Mouse (Mus musculus): ENCODE results near the gene Mdga1. TPM values are rescaled to one million over a fixed set of nuclear protein-coding genes. Genes with fewer than 3 reads are reported as not detected.

The Mdga1 gene
- polyA plus RNA-seq, 1 experiment from 2014 or later = 2.1 TPM

- H3K9me3 ChIP-seq (replicated peaks; ENCODE audit: control insufficient read depth, low read length) = no peaks in the 10 kb centered on the region
- DNase-seq (ENCODE audit: low spot score) = no peak
- no peak for ATAC-seq (replicated peaks; ENCODE audit: insufficient number of reproducible peaks, low FRiP score, low TSS enrichment, low read depth)
- no peak overlapping the region for H3K27ac ChIP-seq (replicated peaks; ENCODE audit: low read depth, low read length)
- no peak overlapping the region for H3K9ac ChIP-seq (replicated peaks; ENCODE audit: low read length)
- WGBS = 68% methylated on average over 4 of the region's 4 CpGs
- no peak overlapping the region for H3K4me2 ChIP-seq (ENCODE audit: low read depth, low read length)
- no peaks in the 10 kb centered on the region for H3K27me3 ChIP-seq (ENCODE audit: control insufficient read depth, insufficient read depth, low read length)
- no peak overlapping the region for H3K4me3 ChIP-seq (ENCODE audit: low read depth, low read length)
- no peaks in the 10 kb centered on the region for H3K4me1 ChIP-seq (ENCODE audit: control insufficient read depth, insufficient read depth, low read length)
- no peaks in the 10 kb centered on the region for H3K36me3 ChIP-seq (replicated peaks; ENCODE audit: control insufficient read depth, insufficient read depth, low read depth, low read length)
Measured at GRCm38 (mm10) chr17:29979020-29979419, 9.1 kb upstream of the Mdga1 start.

- Histone ChIP-seq H3K9me3 (replicated peaks; ENCODE audit: control insufficient read depth, low read length) (no peaks in the 10 kb centered on the region), H3K4me1 (ENCODE audit: control insufficient read depth, insufficient read depth, low read length) (peaks cover 2% of the 10 kb centered on the region; the same call in 1 of the 2 replicates), H3K9ac (replicated peaks; ENCODE audit: low read length) (no peak overlapping the region), H3K27me3 (ENCODE audit: control insufficient read depth, insufficient read depth, low read length) (no peaks in the 10 kb centered on the region), H3K4me3 (ENCODE audit: low read depth, low read length) (no peak overlapping the region), H3K36me3 (replicated peaks; ENCODE audit: control insufficient read depth, insufficient read depth, low read depth, low read length) (no peaks in the 10 kb centered on the region), H3K4me2 (ENCODE audit: low read depth, low read length) (no peak overlapping the region), H3K27ac (replicated peaks; ENCODE audit: low read depth, low read length) (no peak overlapping the region)
- WGBS = 6% methylated on average over 8 of the region's 8 CpGs
- ATAC-seq (replicated peaks; ENCODE audit: insufficient number of reproducible peaks, low FRiP score, low TSS enrichment, low read depth) (peak; percentile 61; the same call in 1 of the 2 replicates), DNase-seq (ENCODE audit: low spot score) (peak; percentile 89)
Measured at GRCm38 (mm10) chr17:29975731-29976130, 5.8 kb upstream of the Mdga1 start.

GRCm38 (mm10) chr17:29973226-29973625 is 3.3 kb upstream of the Mdga1 start:
- WGBS = 94% methylated on average over 7 of the region's 7 CpGs
- no peak for ATAC-seq (replicated peaks; ENCODE audit: insufficient number of reproducible peaks, low FRiP score, low TSS enrichment, low read depth)
- DNase-seq (ENCODE audit: low spot score) = no peak
- no peak overlapping the region for H3K4me3 ChIP-seq (ENCODE audit: low read depth, low read length)
- H3K4me2 ChIP-seq (ENCODE audit: low read depth, low read length) = no peak overlapping the region
- no peak overlapping the region for H3K9ac ChIP-seq (replicated peaks; ENCODE audit: low read length)
- no peaks in the 10 kb centered on the region for H3K9me3 ChIP-seq (replicated peaks; ENCODE audit: control insufficient read depth, low read length)
- peaks cover 2% of the 10 kb centered on the region; the same call in 1 of the 2 replicates for H3K4me1 ChIP-seq (ENCODE audit: control insufficient read depth, insufficient read depth, low read length)
- no peaks in the 10 kb centered on the region for H3K36me3 ChIP-seq (replicated peaks; ENCODE audit: control insufficient read depth, insufficient read depth, low read depth, low read length)
- no peaks in the 10 kb centered on the region for H3K27me3 ChIP-seq (ENCODE audit: control insufficient read depth, insufficient read depth, low read length)
- H3K27ac ChIP-seq (replicated peaks; ENCODE audit: low read depth, low read length) = no peak overlapping the region

- DNase-seq (ENCODE audit: low spot score) (no peak), ATAC-seq (replicated peaks; ENCODE audit: insufficient number of reproducible peaks, low FRiP score, low TSS enrichment, low read depth) (no peak)
- no peaks in the 10 kb centered on the region for H3K27me3 ChIP-seq (ENCODE audit: control insufficient read depth, insufficient read depth, low read length)
- 27% methylated on average over 15 of the region's 15 CpGs for WGBS
- H3K4me1 ChIP-seq (ENCODE audit: control insufficient read depth, insufficient read depth, low read length) = peaks cover 2% of the 10 kb centered on the region; the same call in 1 of the 2 replicates
- no peak overlapping the region for H3K4me2 ChIP-seq (ENCODE audit: low read depth, low read length)
- H3K9ac ChIP-seq (replicated peaks; ENCODE audit: low read length) = no peak overlapping the region; the same call in 1 of the 2 replicates
- H3K9me3 ChIP-seq (replicated peaks; ENCODE audit: control insufficient read depth, low read length) = no peaks in the 10 kb centered on the region
- no peaks in the 10 kb centered on the region for H3K36me3 ChIP-seq (replicated peaks; ENCODE audit: control insufficient read depth, insufficient read depth, low read depth, low read length)
- H3K4me3 ChIP-seq (ENCODE audit: low read depth, low read length) = no peak overlapping the region
- H3K27ac ChIP-seq (replicated peaks; ENCODE audit: low read depth, low read length) = no peak overlapping the region
Measured at GRCm38 (mm10) chr17:29971761-29972432, 2.0 kb upstream of the Mdga1 start.

GRCm38 (mm10) chr17:29965506-29965905 is 4.4 kb downstream of the Mdga1 start:
- Histone ChIP-seq H3K4me1 (ENCODE audit: control insufficient read depth, insufficient read depth, low read length) (peaks cover 8% of the 10 kb centered on the region), H3K9ac (replicated peaks; ENCODE audit: low read length) (no peak overlapping the region), H3K27me3 (ENCODE audit: control insufficient read depth, insufficient read depth, low read length) (peaks cover 9% of the 10 kb centered on the region), H3K27ac (replicated peaks; ENCODE audit: low read depth, low read length) (no peak overlapping the region), H3K36me3 (replicated peaks; ENCODE audit: control insufficient read depth, insufficient read depth, low read depth, low read length) (no peaks in the 10 kb centered on the region), H3K9me3 (replicated peaks; ENCODE audit: control insufficient read depth, low read length) (no peaks in the 10 kb centered on the region), H3K4me2 (ENCODE audit: low read depth, low read length) (no peak overlapping the region), H3K4me3 (ENCODE audit: low read depth, low read length) (no peak overlapping the region)
- WGBS = 10% methylated on average over 5 of the region's 5 CpGs
- DNase-seq (ENCODE audit: low spot score) (no peak), ATAC-seq (replicated peaks; ENCODE audit: insufficient number of reproducible peaks, low FRiP score, low TSS enrichment, low read depth) (no peak; the same call in 1 of the 2 replicates)

GRCm38 (mm10) chr17:29963730-29964259 is 6.1 kb downstream of the Mdga1 start:
- Histone ChIP-seq H3K27me3 (ENCODE audit: control insufficient read depth, insufficient read depth, low read length) (peaks cover 9% of the 10 kb centered on the region), H3K27ac (replicated peaks; ENCODE audit: low read depth, low read length) (no peak overlapping the region), H3K36me3 (replicated peaks; ENCODE audit: control insufficient read depth, insufficient read depth, low read depth, low read length) (no peaks in the 10 kb centered on the region), H3K9ac (replicated peaks; ENCODE audit: low read length) (peak overlapping the region; percentile 27), H3K4me1 (ENCODE audit: control insufficient read depth, insufficient read depth, low read length) (peaks cover 8% of the 10 kb centered on the region), H3K4me3 (ENCODE audit: low read depth, low read length) (no peak overlapping the region), H3K9me3 (replicated peaks; ENCODE audit: control insufficient read depth, low read length) (no peaks in the 10 kb centered on the region), H3K4me2 (ENCODE audit: low read depth, low read length) (peak overlapping the region; percentile 33)
- WGBS = 3% methylated on average over 11 of the region's 11 CpGs
- DNase-seq (ENCODE audit: low spot score) (no peak), ATAC-seq (replicated peaks; ENCODE audit: insufficient number of reproducible peaks, low FRiP score, low TSS enrichment, low read depth) (peak; percentile 53; the same call in 1 of the 2 replicates)

GRCm38 (mm10) chr17:29955880-29956279 is 14.0 kb downstream of the Mdga1 start:
- peaks cover 4% of the 10 kb centered on the region; the same call in 1 of the 2 replicates for H3K4me1 ChIP-seq (ENCODE audit: control insufficient read depth, insufficient read depth, low read length)
- no peak for ATAC-seq (replicated peaks; ENCODE audit: insufficient number of reproducible peaks, low FRiP score, low TSS enrichment, low read depth)
- 75% methylated on average over 8 of the region's 8 CpGs for WGBS

GRCm38 (mm10) chr17:29954316-29954715 is 15.6 kb downstream of the Mdga1 start:
- no peak overlapping the region for H3K9ac ChIP-seq (replicated peaks; ENCODE audit: low read length)
- H3K27ac ChIP-seq (replicated peaks; ENCODE audit: low read depth, low read length) = no peak overlapping the region
- no peaks in the 10 kb centered on the region for H3K27me3 ChIP-seq (ENCODE audit: control insufficient read depth, insufficient read depth, low read length)
- WGBS = 89% methylated on average over 5 of the region's 5 CpGs
- no peak for ATAC-seq (replicated peaks; ENCODE audit: insufficient number of reproducible peaks, low FRiP score, low TSS enrichment, low read depth)
- no peak overlapping the region for H3K4me2 ChIP-seq (ENCODE audit: low read depth, low read length)
- no peaks in the 10 kb centered on the region for H3K36me3 ChIP-seq (replicated peaks; ENCODE audit: control insufficient read depth, insufficient read depth, low read depth, low read length)
- no peak for DNase-seq (ENCODE audit: low spot score)
- no peak overlapping the region for H3K4me3 ChIP-seq (ENCODE audit: low read depth, low read length)
- no peaks in the 10 kb centered on the region for H3K9me3 ChIP-seq (replicated peaks; ENCODE audit: control insufficient read depth, low read length)
- H3K4me1 ChIP-seq (ENCODE audit: control insufficient read depth, insufficient read depth, low read length) = peaks cover 6% of the 10 kb centered on the region; the same call in 1 of the 2 replicates

More at GRCm38 (mm10) chr17:29955880-29956279, 14.0 kb downstream of the Mdga1 start:
- H3K36me3 ChIP-seq (replicated peaks; ENCODE audit: control insufficient read depth, insufficient read depth, low read depth, low read length) = no peaks in the 10 kb centered on the region
- no peaks in the 10 kb centered on the region for H3K27me3 ChIP-seq (ENCODE audit: control insufficient read depth, insufficient read depth, low read length)
- H3K9ac ChIP-seq (replicated peaks; ENCODE audit: low read length) = no peak overlapping the region
- no peak for DNase-seq (ENCODE audit: low spot score)
- no peak overlapping the region for H3K4me3 ChIP-seq (ENCODE audit: low read depth, low read length)
- H3K9me3 ChIP-seq (replicated peaks; ENCODE audit: control insufficient read depth, low read length) = no peaks in the 10 kb centered on the region
- no peak overlapping the region for H3K4me2 ChIP-seq (ENCODE audit: low read depth, low read length)
- no peak overlapping the region for H3K27ac ChIP-seq (replicated peaks; ENCODE audit: low read depth, low read length)
